Mouse (Mus musculus): ENCODE data around the gene F2rl2. TPM values are rescaled to one million over a fixed set of nuclear protein-coding genes. Genes with fewer than 3 reads are reported as not detected.

Gene F2rl2
- polyA plus RNA-seq, 1 experiment from 2014 or later: 0.43 TPM

- WGBS: 56% methylated on average over 9 of the region's 9 CpGs
- Histone ChIP-seq H3K4me2 (ENCODE audit: low read depth, low read length) (no peak overlapping the region), H3K9ac (ENCODE audit: low read depth, low read length) (no peak overlapping the region), H3K27me3 (replicated peaks; ENCODE audit: control insufficient read depth, insufficient read depth, low read length) (no peaks in the 10 kb centered on the region), H3K9me3 (ENCODE audit: control insufficient read depth, low read length) (no peaks in the 10 kb centered on the region), H3K4me1 (ENCODE audit: control insufficient read depth, insufficient read depth, low read length) (peaks cover 47% of the 10 kb centered on the region), H3K27ac (replicated peaks; ENCODE audit: low read depth, low read length) (peak overlapping the region; percentile 82), H3K36me3 (ENCODE audit: control insufficient read depth, insufficient read depth, low read length) (no peaks in the 10 kb centered on the region), H3K4me3 (ENCODE audit: low read depth, low read length) (no peak overlapping the region)
- peak; percentile 72 for DNase-seq (ENCODE audit: low spot score)
- ATAC-seq (ENCODE audit: low read depth): no peak
Measured at GRCm38 (mm10) chr13:95742881-95743466, 46.3 kb downstream of the F2rl2 start.

- DNase-seq (ENCODE audit: low spot score) (peak; percentile 64), ATAC-seq (ENCODE audit: low read depth) (no peak)
- 42% methylated on average over 4 of the region's 4 CpGs for WGBS
- H3K4me2 ChIP-seq (ENCODE audit: low read depth, low read length): no peak overlapping the region
- H3K36me3 ChIP-seq (ENCODE audit: control insufficient read depth, insufficient read depth, low read length): no peaks in the 10 kb centered on the region
- peak overlapping the region; percentile 72 for H3K27ac ChIP-seq (replicated peaks; ENCODE audit: low read depth, low read length)
- no peak overlapping the region for H3K4me3 ChIP-seq (ENCODE audit: low read depth, low read length)
- no peak overlapping the region for H3K9ac ChIP-seq (ENCODE audit: low read depth, low read length)
- H3K4me1 ChIP-seq (ENCODE audit: control insufficient read depth, insufficient read depth, low read length): peaks cover 47% of the 10 kb centered on the region
- H3K27me3 ChIP-seq (replicated peaks; ENCODE audit: control insufficient read depth, insufficient read depth, low read length): no peaks in the 10 kb centered on the region
- H3K9me3 ChIP-seq (ENCODE audit: control insufficient read depth, low read length): no peaks in the 10 kb centered on the region
Measured at GRCm38 (mm10) chr13:95745451-95745850, 48.8 kb downstream of the F2rl2 start.

GRCm38 (mm10) chr13:95746509-95746908, 49.9 kb downstream of the F2rl2 start:
- no peaks in the 10 kb centered on the region for H3K9me3 ChIP-seq (ENCODE audit: control insufficient read depth, low read length)
- DNase-seq (ENCODE audit: low spot score) (peak; percentile 41), ATAC-seq (ENCODE audit: low read depth) (peak; percentile 77; the same call in 1 of the 2 replicates)
- H3K27me3 ChIP-seq (replicated peaks; ENCODE audit: control insufficient read depth, insufficient read depth, low read length): no peaks in the 10 kb centered on the region
- peak overlapping the region; percentile 35; the same call in 1 of the 2 replicates for H3K27ac ChIP-seq (replicated peaks; ENCODE audit: low read depth, low read length)
- H3K36me3 ChIP-seq (ENCODE audit: control insufficient read depth, insufficient read depth, low read length): no peaks in the 10 kb centered on the region
- H3K4me1 ChIP-seq (ENCODE audit: control insufficient read depth, insufficient read depth, low read length): peaks cover 44% of the 10 kb centered on the region
- H3K4me3 ChIP-seq (ENCODE audit: low read depth, low read length): no peak overlapping the region
- no peak overlapping the region for H3K9ac ChIP-seq (ENCODE audit: low read depth, low read length)
- whole genome bisulfite sequencing: 7% methylated on average over 6 of the region's 6 CpGs
- H3K4me2 ChIP-seq (ENCODE audit: low read depth, low read length): no peak overlapping the region

DNA sequence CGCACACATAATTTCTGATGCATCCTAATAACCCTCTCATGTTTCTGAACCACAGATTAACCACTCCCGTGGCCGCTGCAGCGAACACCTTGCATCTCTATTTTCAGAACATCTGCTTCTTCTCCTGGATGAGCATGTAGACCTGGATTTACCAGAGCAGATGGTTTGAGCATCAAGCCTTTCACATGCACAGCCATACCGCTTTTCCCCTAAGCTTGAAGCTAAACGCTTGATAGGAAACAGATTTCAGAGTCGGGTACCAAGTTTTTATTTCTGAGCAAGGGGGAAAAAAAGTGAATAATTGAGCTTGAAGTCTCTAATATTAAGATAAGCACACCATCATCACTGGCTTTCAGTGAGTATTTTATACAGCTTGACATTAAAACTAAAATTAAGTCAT, 50.4 kb downstream of the F2rl2 start:
- H3K9ac ChIP-seq (ENCODE audit: low read depth, low read length): no peak overlapping the region
- H3K27ac ChIP-seq (replicated peaks; ENCODE audit: low read depth, low read length): peak overlapping the region; percentile 28; the same call in 1 of the 2 replicates
- WGBS: 46% methylated on average over 7 of the region's 7 CpGs
- no peaks in the 10 kb centered on the region for H3K27me3 ChIP-seq (replicated peaks; ENCODE audit: control insufficient read depth, insufficient read depth, low read length)
- no peaks in the 10 kb centered on the region for H3K9me3 ChIP-seq (ENCODE audit: control insufficient read depth, low read length)
- H3K4me2 ChIP-seq (ENCODE audit: low read depth, low read length): no peak overlapping the region
- no peak for ATAC-seq (ENCODE audit: low read depth)
- H3K4me3 ChIP-seq (ENCODE audit: low read depth, low read length): no peak overlapping the region
- peaks cover 44% of the 10 kb centered on the region for H3K4me1 ChIP-seq (ENCODE audit: control insufficient read depth, insufficient read depth, low read length)
- DNase-seq (ENCODE audit: low spot score): peak; percentile 71
- H3K36me3 ChIP-seq (ENCODE audit: control insufficient read depth, insufficient read depth, low read length): no peaks in the 10 kb centered on the region

DNA sequence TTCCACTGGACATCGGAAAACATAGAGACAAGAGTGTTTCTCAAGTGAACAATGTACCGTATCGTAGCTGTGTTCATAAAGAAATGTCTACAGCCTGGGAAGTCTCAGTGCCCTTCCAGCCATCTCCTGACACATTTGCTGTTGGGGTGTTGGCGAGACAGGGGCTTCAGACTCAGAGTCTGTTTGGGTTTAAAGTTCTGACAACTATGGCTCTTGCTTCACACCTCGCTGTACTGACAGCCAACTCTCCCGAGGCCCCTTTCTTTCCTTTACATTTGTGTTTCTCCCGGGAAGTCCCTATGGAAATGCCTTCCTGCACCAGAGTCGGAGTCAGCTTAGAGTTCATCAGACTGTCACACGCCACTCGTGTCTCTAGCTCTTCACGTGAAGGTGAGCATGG, 50.9 kb downstream of the F2rl2 start:
- Histone ChIP-seq H3K9me3 (ENCODE audit: control insufficient read depth, low read length) (no peaks in the 10 kb centered on the region), H3K4me2 (ENCODE audit: low read depth, low read length) (no peak overlapping the region), H3K4me1 (ENCODE audit: control insufficient read depth, insufficient read depth, low read length) (peaks cover 43% of the 10 kb centered on the region), H3K9ac (ENCODE audit: low read depth, low read length) (no peak overlapping the region), H3K4me3 (ENCODE audit: low read depth, low read length) (no peak overlapping the region), H3K27ac (replicated peaks; ENCODE audit: low read depth, low read length) (peak overlapping the region; percentile 28; the same call in 1 of the 2 replicates), H3K27me3 (replicated peaks; ENCODE audit: control insufficient read depth, insufficient read depth, low read length) (no peaks in the 10 kb centered on the region), H3K36me3 (ENCODE audit: control insufficient read depth, insufficient read depth, low read length) (no peaks in the 10 kb centered on the region)
- DNase-seq (ENCODE audit: low spot score) (no peak), ATAC-seq (ENCODE audit: low read depth) (no peak)
- 55% methylated on average over 11 of the region's 11 CpGs for WGBS

Other genes with a start within 250 kb of the F2rl2 start
- 1.5 and 2.9 TPM in 2 replicates for gene S100z, start 218.1 kb upstream of the F2rl2 start, polyA plus RNA-seq (2014; fragmentation: Nextera tagmentation; extraction: Ambion mirVana)
- gene F2rl1, start 171.6 kb upstream of the F2rl2 start, polyA plus RNA-seq (2014; fragmentation: Nextera tagmentation; extraction: Ambion mirVana): 4.4 and 5.5 TPM in 2 replicates
- gene F2r, start 78.4 kb upstream of the F2rl2 start, polyA plus RNA-seq (2014; fragmentation: Nextera tagmentation; extraction: Ambion mirVana): 63.4 and 75.4 TPM in 2 replicates
- gene Iqgap2, start 195.1 kb downstream of the F2rl2 start, polyA plus RNA-seq (2014; fragmentation: Nextera tagmentation; extraction: Ambion mirVana): 13.7 and 14.9 TPM in 2 replicates